Mouse (Mus musculus): ENCODE data around the gene Gm49366.
"Not testable (repeated sequence)": the region's sequence is repeated elsewhere in the genome, so short reads cannot be mapped to it uniquely, and the experiment has no call there.

Gene Gm49366

GRCm38 (mm10) chr12:84032854-84033253, 5.9 kb upstream of the Gm49366 start:
- no peak for DNase-seq (ENCODE audit: extremely low read depth, low read depth)

- DNase-seq (ENCODE audit: extremely low read depth, low read depth) = not testable (repeated sequence)
Observed at GRCm38 (mm10) chr12:84033302-84033701, 5.4 kb upstream of the Gm49366 start.

GRCm38 (mm10) chr12:84034108-84034507, 4.6 kb upstream of the Gm49366 start:
- DNase-seq (ENCODE audit: extremely low read depth, low read depth) = peak; percentile 32

GRCm38 (mm10) chr12:84038241-84038640, 494 bp upstream of the Gm49366 start, which contains the start of gene Acot4:
Gene Acot4 (plus strand): TSS chr12:84038379.
- not testable (repeated sequence) for DNase-seq (ENCODE audit: extremely low read depth, low read depth)

GRCm38 (mm10) chr12:84042248-84042647, 3.5 kb downstream of the Gm49366 start:
- no peak for DNase-seq (ENCODE audit: extremely low read depth, low read depth)

- no peak for DNase-seq (ENCODE audit: extremely low read depth, low read depth)
Observed at GRCm38 (mm10) chr12:84044045-84044444, 5.3 kb downstream of the Gm49366 start.

GRCm38 (mm10) chr12:84046906-84047305, 8.2 kb downstream of the Gm49366 start:
- no peak for DNase-seq (ENCODE audit: extremely low read depth, low read depth)

- not testable (repeated sequence) for DNase-seq (ENCODE audit: extremely low read depth, low read depth)
Observed at GRCm38 (mm10) chr12:84050744-84051143, 12.0 kb downstream of the Gm49366 start.

GRCm38 (mm10) chr12:84051937-84052474, 13.3 kb downstream of the Gm49366 start, which contains the start of gene Acot3:
Gene Acot3 (plus strand): TSS chr12:84052144.
- no peak for DNase-seq (ENCODE audit: extremely low read depth, low read depth)

- DNase-seq (ENCODE audit: extremely low read depth, low read depth) = no peak
Observed at GRCm38 (mm10) chr12:84052609-84053008, 13.9 kb downstream of the Gm49366 start.

- DNase-seq (ENCODE audit: extremely low read depth, low read depth) = no peak
Observed at GRCm38 (mm10) chr12:84053173-84053572, 14.4 kb downstream of the Gm49366 start.

- no peak for DNase-seq (ENCODE audit: extremely low read depth, low read depth)
Observed at GRCm38 (mm10) chr12:84053679-84054391, 15.1 kb downstream of the Gm49366 start.

- DNase-seq (ENCODE audit: extremely low read depth, low read depth) = peak; percentile 53
Observed at GRCm38 (mm10) chr12:84060946-84061345, 22.2 kb downstream of the Gm49366 start.

GRCm38 (mm10) chr12:84062336-84062735, 23.6 kb downstream of the Gm49366 start:
- no peak for DNase-seq (ENCODE audit: extremely low read depth, low read depth)

- peak; percentile 18 for DNase-seq (ENCODE audit: extremely low read depth, low read depth)
Observed at GRCm38 (mm10) chr12:84063228-84063627, 24.5 kb downstream of the Gm49366 start.

- DNase-seq (ENCODE audit: extremely low read depth, low read depth) = no peak
Observed at GRCm38 (mm10) chr12:84063833-84064232, 25.1 kb downstream of the Gm49366 start.

GRCm38 (mm10) chr12:84064621-84065020, 25.9 kb downstream of the Gm49366 start:
- no peak for DNase-seq (ENCODE audit: extremely low read depth, low read depth)

GRCm38 (mm10) chr12:84067752-84068151, 29.0 kb downstream of the Gm49366 start:
- no peak for DNase-seq (ENCODE audit: extremely low read depth, low read depth)

- DNase-seq (ENCODE audit: extremely low read depth, low read depth) = no peak
Observed at GRCm38 (mm10) chr12:84068296-84068695, 29.6 kb downstream of the Gm49366 start.

GRCm38 (mm10) chr12:84068986-84069385, 30.3 kb downstream of the Gm49366 start, which contains the start of gene Acot5:
Gene Acot5 (plus strand): TSS chr12:84069325.
- DNase-seq (ENCODE audit: extremely low read depth, low read depth) = no peak

GRCm38 (mm10) chr12:84069582-84069981, 30.8 kb downstream of the Gm49366 start:
- not testable (repeated sequence) for DNase-seq (ENCODE audit: extremely low read depth, low read depth)

GRCm38 (mm10) chr12:84071696-84072095, 33.0 kb downstream of the Gm49366 start:
- DNase-seq (ENCODE audit: extremely low read depth, low read depth) = no peak

Data from MEL-GATA-1-ER (cell line).